ENCODE assay signal across 11 mouse cellular contexts in genomic region chr5:43621575-43622299, GRCm38 (mm10). TPM values are rescaled to one million over a fixed set of nuclear protein-coding genes. Genes with fewer than 3 reads are reported as not detected.
DNase-seq lines count a peak whose midpoint lies in the region; ATAC-seq and TF ChIP-seq lines count a peak whose summit lies in the region.
"Had no signal": no experiment of that assay in that cellular context is flagged by ENCODE, and none has a peak within 500 bp of the region (broad histone marks: within the 10 kb centered on the region; RNA-seq: fewer than 3 reads in every experiment).

No protein-coding gene starts in this region.

- H3K9me3 ChIP-seq in kidney, postnatal 0 days (replicated peaks; ENCODE audit: low read length): no peaks in the 10 kb centered on the region
- H3K9me3 ChIP-seq in kidney, embryonic 14.5 days (ENCODE audit: control insufficient read depth, low read length): no peaks in the 10 kb centered on the region
- no peaks in the 10 kb centered on the region for H3K9me3 ChIP-seq in neural tube, embryonic 12.5 days
- H3K9me3 ChIP-seq in hindbrain, embryonic 15.5 days: no peaks in the 10 kb centered on the region
- H3K9me3 ChIP-seq: limb, embryonic 13.5 days had no signal

- H3K36me3 ChIP-seq in kidney, postnatal 0 days (ENCODE audit: insufficient read depth, low read length): no peaks in the 10 kb centered on the region
- H3K36me3 ChIP-seq in kidney, embryonic 14.5 days (ENCODE audit: control insufficient read depth, insufficient read depth, low read length): no peaks in the 10 kb centered on the region
- no peaks in the 10 kb centered on the region for H3K36me3 ChIP-seq in neural tube, embryonic 12.5 days
- no peaks in the 10 kb centered on the region for H3K36me3 ChIP-seq in hindbrain, embryonic 15.5 days
- H3K36me3 ChIP-seq: limb, embryonic 13.5 days had no signal

- H3K27ac ChIP-seq in kidney, postnatal 0 days: no peak overlapping the region
- no peak overlapping the region for H3K27ac ChIP-seq in kidney, embryonic 14.5 days (ENCODE audit: low read depth, low read length)
- H3K27ac ChIP-seq in neural tube, embryonic 12.5 days: no peak overlapping the region
- H3K27ac ChIP-seq in hindbrain, embryonic 15.5 days (replicated peaks): peak overlapping the region; percentile 41; the same call in 1 of the 2 replicates
- H3K27ac ChIP-seq: heart, adult 2 months; limb, embryonic 13.5 days had no signal

- TF ChIP-seq CTCF in kidney, postnatal 0 days (IDR thresholded peaks at IDR 0.05; ENCODE audit: low read depth): peak; percentile 47; the same call in 1 of the 2 replicates

- H3K9ac ChIP-seq in kidney, postnatal 0 days (ENCODE audit: low read depth, low read length): no peak overlapping the region
- H3K9ac ChIP-seq in kidney, embryonic 14.5 days (ENCODE audit: low read depth, low read length): no peak overlapping the region
- H3K9ac ChIP-seq in neural tube, embryonic 12.5 days: no peak overlapping the region
- H3K9ac ChIP-seq in hindbrain, embryonic 15.5 days: no peak overlapping the region
- H3K9ac ChIP-seq: limb, embryonic 13.5 days had no signal

- whole genome bisulfite sequencing in kidney, postnatal 0 days: 60% methylated on average over 7 of the region's 7 CpGs
- WGBS in kidney, embryonic 14.5 days: 72% methylated on average over 7 of the region's 7 CpGs
- WGBS in neural tube, embryonic 12.5 days: 56% methylated on average over 7 of the region's 7 CpGs
- WGBS in hindbrain, embryonic 15.5 days: 55% methylated on average over 7 of the region's 7 CpGs

- H3K4me2 ChIP-seq in kidney, postnatal 0 days (ENCODE audit: low read length): no peak overlapping the region
- H3K4me2 ChIP-seq in kidney, embryonic 14.5 days (replicated peaks; ENCODE audit: low read depth, low read length): no peak overlapping the region
- no peak overlapping the region for H3K4me2 ChIP-seq in neural tube, embryonic 12.5 days (replicated peaks)
- H3K4me2 ChIP-seq in hindbrain, embryonic 15.5 days: no peak overlapping the region
- H3K4me2 ChIP-seq: limb, embryonic 13.5 days had no signal

- DNase-seq in kidney, postnatal 0 days (ENCODE audit: low spot score): peak; percentile 57
- DNase-seq in neural tube, embryonic 10.5 days (ENCODE audit: extremely low spot score, low spot score): no peak
- no peak for DNase-seq in spleen, adult 18-20 months
- no peak for DNase-seq in embryo, embryonic 10.5 days (ENCODE audit: low spot score)
- DNase-seq: adrenal gland, adult 2 months; cerebellum, adult 11 months; heart, adult 2 months had no signal

- no peak for ATAC-seq in kidney, postnatal 0 days (replicated peaks; ENCODE audit: low FRiP score, low read depth)
- no peak for ATAC-seq in kidney, embryonic 14.5 days (ENCODE audit: low FRiP score, low TSS enrichment)
- ATAC-seq in neural tube, embryonic 12.5 days (ENCODE audit: low FRiP score, low read depth): peak; percentile 61; the same call in 1 of the 2 replicates
- ATAC-seq in hindbrain, embryonic 15.5 days (ENCODE audit: low FRiP score, low read depth): peak; percentile 65

- H3K27me3 ChIP-seq in kidney, postnatal 0 days (ENCODE audit: insufficient read depth, low read length): no peaks in the 10 kb centered on the region
- H3K27me3 ChIP-seq in kidney, embryonic 14.5 days (ENCODE audit: control insufficient read depth, insufficient read depth, low read length): no peaks in the 10 kb centered on the region
- no peaks in the 10 kb centered on the region for H3K27me3 ChIP-seq in neural tube, embryonic 12.5 days (replicated peaks)
- no peaks in the 10 kb centered on the region for H3K27me3 ChIP-seq in hindbrain, embryonic 15.5 days
- H3K27me3 ChIP-seq: limb, embryonic 13.5 days had no signal

- no peaks in the 10 kb centered on the region for H3K4me1 ChIP-seq in kidney, postnatal 0 days (replicated peaks; ENCODE audit: insufficient read depth, low read length)
- H3K4me1 ChIP-seq in kidney, embryonic 14.5 days (ENCODE audit: control insufficient read depth, insufficient read depth, low read length): no peaks in the 10 kb centered on the region
- H3K4me1 ChIP-seq in neural tube, embryonic 12.5 days: no peaks in the 10 kb centered on the region
- peaks cover 8% of the 10 kb centered on the region; the same call in 1 of the 2 replicates for H3K4me1 ChIP-seq in hindbrain, embryonic 15.5 days (replicated peaks)

- no peak overlapping the region for H3K4me3 ChIP-seq in kidney, postnatal 0 days (replicated peaks; ENCODE audit: low read depth, low read length)
- H3K4me3 ChIP-seq in kidney, embryonic 14.5 days (ENCODE audit: low read length): no peak overlapping the region
- no peak overlapping the region for H3K4me3 ChIP-seq in neural tube, embryonic 12.5 days
- no peak overlapping the region for H3K4me3 ChIP-seq in hindbrain, embryonic 15.5 days
- H3K4me3 ChIP-seq: heart, adult 2 months; limb, embryonic 13.5 days had no signal

RNA-seq across cellular contexts. Expression of gene Cc2d2a, which starts 40.4 kb away (rescaled TPM):
- 10.8 and 13.0 TPM in 2 replicates for polyA plus RNA-seq in kidney, postnatal 0 days (2015; fragmentation: Nextera tagmentation; extraction: Ambion mirVana)
- polyA plus RNA-seq in kidney, embryonic 14.5 days (2014; fragmentation: Nextera tagmentation; extraction: Ambion mirVana): 9.5 and 14.0 TPM in 2 replicates
- polyA plus RNA-seq in neural tube, embryonic 12.5 days (2016; fragmentation: Nextera tagmentation; extraction: Ambion mirVana): 7.2 and 9.6 TPM in 2 replicates
- 6.9 and 8.0 TPM in 2 replicates for polyA plus RNA-seq in hindbrain, embryonic 15.5 days (2015; fragmentation: Nextera tagmentation; extraction: Ambion mirVana)

Comparison
In these comparisons a context has a peak if more than half of its experiments do, and no peak if none do; other contexts are left out.
1. ATAC-seq: peak in neural tube, embryonic 12.5 days (single experiment) and hindbrain, embryonic 15.5 days (single experiment); none in kidney, postnatal 0 days (single experiment) and kidney, embryonic 14.5 days (single experiment).